Mouse (Mus musculus) heart, postnatal 0 days (tissue): Measurements from ENCODE around the gene Pxylp1.

Source experiments
- CTCF ChIP-seq: IDR thresholded peaks from 2 replicates; pipeline ENCODE4 v1.5.1; 2016; ENCODE audit warnings: antibody characterized with exemption, control low read depth, low read depth
- EP300 ChIP-seq: IDR thresholded peaks from 2 replicates; pipeline ENCODE4 v1.6.1; 2016; ENCODE audit warnings: antibody characterized with exemption, low read depth

- TF ChIP-seq CTCF (no peak), EP300 (no peak)
These were observed 1.1 kb upstream of the Pxylp1 start for GRCm38 (mm10) chr9:96893582-96893981.
